Mouse (Mus musculus) kidney, adult 2 months (tissue): ENCODE measurements around the gene Pnpla7. TPM values are rescaled to one million over a fixed set of nuclear protein-coding genes. Genes with fewer than 3 reads are reported as not detected.

Experiments
- DNase-seq: peaks from one replicate; pipeline ENCODE4 v3.0.0; 2021
- H3K27ac ChIP-seq: fragments of 200-500 bp; 2 replicates; pipeline ENCODE4 v1.5.1; 2012; ENCODE audit warnings: low read depth, low read length, control low read depth, inconsistent platforms; ENCODE audit not compliant: insufficient read depth
- H3K27me3 ChIP-seq: fragments of 200-500 bp; replicated peaks from 2 replicates; pipeline ENCODE4 v1.6.1; 2012; ENCODE audit warnings: mild to moderate bottlenecking, moderate library complexity, low read length, inconsistent platforms; ENCODE audit not compliant: control insufficient read depth, insufficient read depth
- H3K36me3 ChIP-seq: fragments of 200-500 bp; 2 replicates; pipeline ENCODE4 v1.6.1; 2012; ENCODE audit warnings: mild to moderate bottlenecking, moderate library complexity, low read length, inconsistent platforms; ENCODE audit not compliant: control insufficient read depth, insufficient read depth
- H3K4me1 ChIP-seq: fragments of 200-500 bp; 2 replicates; pipeline ENCODE4 v1.6.1; 2011; ENCODE audit warnings: low read length; ENCODE audit not compliant: control insufficient read depth, insufficient read depth
- H3K4me3 ChIP-seq: fragments of 200-500 bp; 2 replicates; pipeline ENCODE4 v1.5.1; 2011; ENCODE audit warnings: mild to moderate bottlenecking, low read depth, low read length, control low read depth; ENCODE audit not compliant: insufficient read depth
- CTCF ChIP-seq: fragments of 200-500 bp; conservative IDR thresholded peaks from 2 replicates; pipeline ENCODE4 v1.5.1; 2011; ENCODE audit warnings: low read depth, mild to moderate bottlenecking, control low read depth, low read length, moderate library complexity, mixed read lengths; ENCODE audit not compliant: insufficient read depth, insufficient read length
- POLR2A ChIP-seq: fragments of 200-500 bp; IDR thresholded peaks from one replicate; pipeline ENCODE4 v1.6.1; 2011; ENCODE audit warnings: low read depth, low read length, control low read depth
- WGBS: fragments of 180-500 bp; shearing (Covaris S2); methylation state at CpG from one replicate; pipeline ENCODE4 v1.1.7; 2018; 5-methylcytosine and 5-hydroxymethylcytosine counted together
- polyA plus RNA-seq: library from polyadenylated mRNA; depleted of rRNA; stranded (reverse); fragments of >200 nt; gene quantifications from 2 replicates; pipeline ENCODE4 v1.2.3, GENCODE M21; 2012

Pnpla7 gene
- polyA plus RNA-seq, 1 experiment, result 24.1 TPM

DNA sequence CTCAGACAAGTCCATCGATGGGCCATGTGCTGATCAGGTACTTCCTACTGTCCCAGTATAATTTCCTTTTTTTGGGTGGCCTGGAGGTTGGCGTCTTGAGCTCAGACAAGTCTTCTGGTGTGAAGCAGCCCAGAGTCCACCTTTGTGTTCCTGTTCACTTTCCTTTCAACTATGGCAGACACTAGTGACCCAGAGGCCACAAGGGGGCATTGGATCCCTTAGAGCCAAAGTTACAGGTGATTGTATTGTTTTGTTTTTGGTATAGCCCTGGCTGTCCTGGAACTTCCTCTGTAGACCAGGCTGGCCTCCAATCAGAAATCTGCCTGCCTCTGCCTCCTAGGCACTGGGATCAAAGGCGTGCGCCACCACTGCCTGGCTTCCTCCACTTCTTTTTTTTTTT lies 96.6 kb downstream of the Pnpla7 start:
- no peak overlapping the region for H3K27ac ChIP-seq
- H3K4me1 ChIP-seq, result peaks cover 16% of the 10 kb centered on the region
- 83% methylated on average over 4 of the region's 4 CpGs for WGBS
- H3K36me3 ChIP-seq, result no peaks in the 10 kb centered on the region
- H3K4me3 ChIP-seq, result no peak overlapping the region
- no peak for DNase-seq
- no peak for TF ChIP-seq CTCF
- TF ChIP-seq POLR2A, result no peak
- no peaks in the 10 kb centered on the region for H3K27me3 ChIP-seq

DNA sequence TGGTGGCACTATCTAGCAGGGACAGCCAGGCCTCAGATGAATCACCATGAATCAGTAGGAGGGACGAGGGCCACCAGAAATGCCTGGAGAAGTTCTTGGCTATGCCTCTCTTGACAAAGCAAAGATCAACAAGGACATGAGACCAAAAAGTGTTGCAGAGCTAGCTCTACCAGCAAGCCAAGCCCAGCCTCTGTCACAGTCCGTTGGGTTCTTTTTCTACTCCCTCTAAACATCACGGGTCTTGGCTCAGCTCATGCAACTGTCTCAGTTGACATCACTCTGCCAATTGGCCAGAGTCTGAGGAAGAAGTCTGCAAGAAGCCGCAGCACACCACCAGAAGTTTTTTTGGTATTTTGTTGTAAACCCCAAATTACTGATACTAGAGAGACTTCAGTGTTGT lies 99.7 kb downstream of the Pnpla7 start:
- peak; percentile 92 for DNase-seq
- WGBS, result 28% methylated on average over 4 of the region's 4 CpGs
- Histone ChIP-seq H3K4me1 (peaks cover 20% of the 10 kb centered on the region), H3K27me3 (no peaks in the 10 kb centered on the region), H3K27ac (peak overlapping the region; percentile 80), H3K4me3 (no peak overlapping the region), H3K36me3 (no peaks in the 10 kb centered on the region)
- TF ChIP-seq CTCF (no peak), POLR2A (no peak)

DNA sequence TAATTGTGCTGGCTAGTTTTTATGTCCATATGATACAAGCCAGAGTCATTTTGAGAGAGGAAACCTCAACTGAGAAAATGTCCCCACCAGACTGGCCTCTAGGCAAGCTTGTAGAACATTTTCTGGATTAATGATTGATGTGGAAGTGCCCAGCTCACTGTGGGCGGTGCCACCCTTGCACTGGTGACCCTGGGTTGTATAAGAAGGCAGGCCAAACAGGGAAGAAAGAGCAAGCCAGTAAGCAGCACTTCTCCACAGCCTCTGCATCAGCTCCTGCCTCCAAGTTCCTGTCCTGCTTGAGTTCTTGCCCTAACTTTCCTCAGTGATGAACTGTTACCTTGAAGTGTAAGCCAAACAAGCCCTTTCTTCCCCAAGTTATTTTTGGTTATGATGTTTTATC lies 103.1 kb downstream of the Pnpla7 start:
- DNase-seq, result peak; percentile 91
- TF ChIP-seq CTCF (no peak), POLR2A (peak; percentile 78)

DNA sequence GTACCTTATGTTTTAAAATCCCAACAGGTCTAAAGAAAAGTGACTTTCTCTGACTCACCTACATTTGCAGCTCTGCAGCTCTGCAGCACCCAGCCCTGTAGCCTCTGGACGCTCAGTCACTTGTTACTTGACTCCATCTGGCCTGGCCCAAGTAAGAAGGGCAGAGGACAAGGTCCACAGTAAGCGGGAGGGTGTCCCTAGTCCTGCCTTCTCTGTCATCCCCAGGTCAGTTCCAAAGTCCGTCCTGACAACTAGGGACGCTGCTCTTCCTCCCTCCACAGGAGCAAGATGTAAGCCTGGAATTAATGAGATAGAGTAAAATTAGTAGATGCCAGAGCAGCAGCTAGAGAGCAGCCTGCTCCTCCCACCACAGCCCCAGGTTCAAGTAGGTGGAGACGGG lies 104.2 kb downstream of the Pnpla7 start, which contains the start of gene Entpd8:
Entpd8 (plus strand) TSS at position 229 of the 400 bp plus-strand sequence.
- Histone ChIP-seq H3K27me3 (no peaks in the 10 kb centered on the region), H3K36me3 (no peaks in the 10 kb centered on the region), H3K4me1 (peaks cover 14% of the 10 kb centered on the region), H3K4me3 (peak within 1 kb of the TSS; percentile 45), H3K27ac (peak within 1 kb of the TSS; percentile 94)
- peak; percentile 93 for DNase-seq
- no peak for TF ChIP-seq CTCF
- peak; percentile 51 for TF ChIP-seq POLR2A
- 45% methylated on average over 5 of the region's 5 CpGs for WGBS

More for the DNA sequence above, 103.1 kb downstream of the Pnpla7 start:
- Histone ChIP-seq H3K4me1 (peaks cover 16% of the 10 kb centered on the region), H3K4me3 (no peak overlapping the region), H3K27ac (peak overlapping the region; percentile 93), H3K27me3 (no peaks in the 10 kb centered on the region), H3K36me3 (no peaks in the 10 kb centered on the region)
- 10% methylated on average over 1 of the region's 1 CpGs for WGBS

DNA sequence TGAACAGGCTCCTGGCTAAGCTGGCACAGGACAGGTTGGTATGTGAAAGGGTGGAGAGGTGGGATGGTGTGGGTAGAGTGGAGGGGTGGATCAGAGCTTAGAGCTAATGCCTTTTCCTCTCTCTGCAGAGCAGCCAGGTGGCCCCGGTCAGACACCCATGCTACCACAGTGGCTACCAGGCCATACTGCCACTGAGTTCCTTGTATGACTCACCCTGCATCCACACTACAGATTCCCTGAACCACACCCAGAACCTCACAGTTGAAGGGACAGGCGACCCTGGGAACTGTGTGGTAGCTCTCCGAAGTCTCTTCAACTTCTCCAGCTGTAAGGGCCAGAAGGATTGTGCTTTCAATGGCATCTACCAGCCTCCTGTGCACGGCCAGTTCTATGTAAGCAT lies 107.9 kb downstream of the Pnpla7 start:
- H3K4me3 ChIP-seq, result no peak overlapping the region
- no peak for TF ChIP-seq CTCF
- TF ChIP-seq POLR2A, result no peak
- H3K27ac ChIP-seq, result no peak overlapping the region
- H3K36me3 ChIP-seq, result no peaks in the 10 kb centered on the region
- DNase-seq, result no peak
- peaks cover 4% of the 10 kb centered on the region; the same call in 1 of the 2 replicates for H3K4me1 ChIP-seq
- WGBS, result 88% methylated on average over 4 of the region's 4 CpGs
- H3K27me3 ChIP-seq, result no peaks in the 10 kb centered on the region

DNA sequence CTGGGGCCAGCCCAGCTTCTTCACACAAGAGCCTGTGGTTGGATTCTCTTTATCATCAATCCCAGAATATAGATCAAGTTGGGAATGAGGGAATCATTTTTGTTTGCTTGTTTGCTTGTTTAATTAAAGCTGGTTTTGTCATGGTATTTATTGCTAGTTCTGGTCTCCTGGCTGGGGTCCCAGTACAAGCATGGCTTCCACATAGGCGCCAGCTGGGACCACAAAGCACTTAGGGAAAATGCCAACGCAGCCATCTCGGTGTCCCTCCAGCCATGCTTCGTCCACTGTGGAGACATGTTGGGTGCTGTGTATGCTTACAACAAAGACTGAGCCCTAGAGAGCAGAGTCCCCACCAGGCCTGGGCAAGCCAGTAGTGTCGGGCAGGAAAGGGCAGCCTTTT lies 109.7 kb downstream of the Pnpla7 start:
- no peak for DNase-seq
- no peak for TF ChIP-seq CTCF
- TF ChIP-seq POLR2A, result no peak
- Histone ChIP-seq H3K4me1 (peaks cover 3% of the 10 kb centered on the region; the same call in 1 of the 2 replicates), H3K27ac (no peak overlapping the region), H3K36me3 (no peaks in the 10 kb centered on the region), H3K4me3 (no peak overlapping the region), H3K27me3 (no peaks in the 10 kb centered on the region)
- 88% methylated on average over 5 of the region's 5 CpGs for WGBS

DNA sequence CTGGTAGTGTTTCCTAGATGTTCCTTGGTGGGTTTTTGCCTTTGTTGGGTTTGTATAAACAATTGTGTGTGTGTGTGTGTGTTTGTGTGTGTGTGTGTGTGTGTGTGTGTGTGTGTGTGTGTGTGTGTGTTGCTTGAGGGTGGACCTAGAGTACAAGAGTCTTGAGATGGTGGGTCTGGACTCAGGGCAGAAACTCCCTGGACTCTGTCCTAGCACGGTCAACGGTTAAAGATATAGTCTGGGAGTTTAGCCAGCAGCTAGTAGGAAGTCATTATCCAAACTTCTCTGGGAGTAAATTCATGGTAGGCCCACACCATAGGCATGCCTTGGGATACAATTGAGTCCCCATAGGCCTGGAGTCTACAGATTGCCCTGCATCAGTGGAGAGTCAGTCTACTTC lies 112.0 kb downstream of the Pnpla7 start:
- H3K27me3 ChIP-seq, result no peaks in the 10 kb centered on the region
- peaks cover 3% of the 10 kb centered on the region; the same call in 1 of the 2 replicates for H3K4me1 ChIP-seq
- TF ChIP-seq CTCF (no peak), POLR2A (no peak)
- no peaks in the 10 kb centered on the region for H3K36me3 ChIP-seq
- H3K27ac ChIP-seq, result no peak overlapping the region
- DNase-seq, result peak; percentile 70
- H3K4me3 ChIP-seq, result no peak overlapping the region
- 45% methylated on average over 2 of the region's 2 CpGs for WGBS
